Mouse (Mus musculus): ENCODE measurements at regions not wholly inside any gene's neighbourhood (a gene's known extent, or its start where the extent isn't known, plus 50 kb on each side); places are given as distances from the start of the nearest gene placed in this dataset.

GRCm38 (mm10) chr9:61716751-61717150 is 197.6 kb downstream of the Rplp1 start:
- TF ChIP-seq EP300 (optimal IDR thresholded peaks at IDR 0.05), result no peak
- TF ChIP-seq CTCF (IDR thresholded peaks at IDR 0.05; ENCODE audit: low read depth), result no peak

Measured in stomach, postnatal 0 days (tissue).